Mouse (Mus musculus) heart, adult 18-20 months (tissue): ENCODE measurements around the gene Olfr338. TPM values are rescaled to one million over a fixed set of nuclear protein-coding genes. Genes with fewer than 3 reads are reported as not detected.
"Not testable (repeated sequence)": the region's sequence is repeated elsewhere in the genome, so short reads cannot be mapped to it uniquely, and the experiment has no call there.

Experiments
- DNase-seq, 2 experiments: peaks; one replicate each; pipeline ENCODE4 v3.0.0; 2021 to 2022; ENCODE audit warnings: mixed read lengths in 1 of 2
- long read RNA-seq, 2 experiments: library from polyadenylated mRNA; stranded (forward); transcript quantifications; one replicate each; pipeline ENCODE4 v2.0.0; 2021
- total RNA-seq, 2 experiments: library from RNA; stranded (reverse); gene quantifications; 2 replicates each; pipeline ENCODE4 v1.2.3; 2021

The Olfr338 gene
- total RNA-seq: not detected
- long read RNA-seq, experiment 1: 0 reads
- long read RNA-seq, experiment 2: 0 reads

GRCm38 (mm10) chr2:36373219-36373618 is at the start of gene Olfr338:
TSS of gene Olfr338 (plus strand) at chr2:36373519.
- DNase-seq: no peak

- not testable (repeated sequence) for DNase-seq
Measured at GRCm38 (mm10) chr2:36415174-36415573, 41.9 kb downstream of the Olfr338 start.

GRCm38 (mm10) chr2:36415591-36415990 is 42.3 kb downstream of the Olfr338 start:
- DNase-seq: not testable (repeated sequence)

DNA sequence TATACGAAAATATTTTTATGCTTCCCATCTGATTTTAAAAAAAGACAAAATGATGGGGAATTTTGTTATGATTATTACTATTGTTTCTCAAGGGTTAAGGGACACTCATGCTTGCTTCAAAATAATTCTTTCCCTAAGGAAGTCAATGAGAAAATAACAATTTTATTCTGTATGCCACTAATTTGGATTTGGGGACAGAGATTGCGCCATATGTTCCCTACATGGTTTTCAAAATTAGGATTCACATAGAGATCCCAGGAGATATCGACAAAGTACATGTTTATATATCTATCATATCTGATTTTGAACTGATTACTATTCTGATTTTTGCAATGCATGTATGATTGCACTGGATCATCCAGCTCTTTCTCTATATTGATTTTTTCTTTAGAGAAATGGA is 45.3 kb downstream of the Olfr338 start, which contains the start of gene Olfr339:
Olfr339 (plus strand) TSS at position 301 of the 400 bp plus-strand sequence.
- DNase-seq: no peak

Other genes with a start within 250 kb of the Olfr338 start
- gene Mrrf, start 237.1 kb upstream of the Olfr338 start, total RNA-seq: 10 to 100 TPM; 38.6 to 44.5 TPM
- 10 to 100 TPM; 34.5 to 34.9 TPM for gene Rbm18, start 236.7 kb upstream of the Olfr338 start, total RNA-seq
- 10 to 100 TPM; 12.4 to 16.1 TPM for gene Ptgs1, start 143.1 kb upstream of the Olfr338 start, total RNA-seq
- gene Olfr339, start 45.4 kb downstream of the Olfr338 start, total RNA-seq: not detected
- gene Olfr340, start 79.1 kb downstream of the Olfr338 start, total RNA-seq: not detected
- gene Olfr341, start 108.9 kb downstream of the Olfr338 start, total RNA-seq: not detected
- gene Olfr342, start 151.5 kb downstream of the Olfr338 start, total RNA-seq: not detected
- not detected for gene Olfr344, start 193.1 kb downstream of the Olfr338 start, total RNA-seq